Mouse (Mus musculus) T-cell, adult 2 months (primary cell): ENCODE data around the gene B4galt2.
A peak's percentile ranks its signal among the peaks of the same experiment; 100 is the strongest.

Source experiments
- DNase-seq: peaks from one replicate; pipeline ENCODE4 v3.0.0; 2022; ENCODE audit warnings: low spot score

B4galt2 gene

GRCm38 (mm10) chr4:117835531-117836111 lies 47.7 kb downstream of the B4galt2 start:
- DNase-seq: peak; percentile 41

- DNase-seq: peak; percentile 28
Observed at GRCm38 (mm10) chr4:117834845-117835530, 48.3 kb downstream of the B4galt2 start.

DNA sequence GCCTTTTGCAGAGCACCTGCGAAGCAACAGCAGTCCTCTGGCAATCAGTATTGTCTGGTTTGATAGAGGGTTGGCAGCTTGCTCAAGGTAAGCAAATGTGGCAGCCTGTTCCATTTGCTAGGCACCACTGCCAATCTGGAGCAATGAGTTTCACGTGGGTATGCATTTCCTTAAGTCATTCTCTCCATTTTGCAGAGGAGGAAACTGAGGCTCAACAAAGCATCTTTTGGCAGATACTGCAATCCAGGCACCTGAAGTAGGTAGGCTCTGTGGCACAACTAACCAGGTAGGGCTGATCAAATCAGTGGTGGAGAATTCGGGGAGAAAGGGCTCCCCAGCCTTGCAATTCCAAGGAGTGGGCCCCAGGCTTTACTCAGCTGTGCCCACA lies 48.8 kb downstream of the B4galt2 start, which contains the start of gene Slc6a9:
Gene Slc6a9 (plus strand): TSS at position 50 of the 388 bp plus-strand sequence.
- no peak for DNase-seq

- DNase-seq: no peak
Observed at GRCm38 (mm10) chr4:117831920-117832691, 51.2 kb downstream of the B4galt2 start.

GRCm38 (mm10) chr4:117831499-117831898 lies 51.8 kb downstream of the B4galt2 start:
- DNase-seq: no peak

GRCm38 (mm10) chr4:117830801-117831200 lies 52.5 kb downstream of the B4galt2 start:
- DNase-seq: no peak

- DNase-seq: no peak
Observed at GRCm38 (mm10) chr4:117830124-117830551, 53.1 kb downstream of the B4galt2 start.

GRCm38 (mm10) chr4:117829260-117830123 lies 53.8 kb downstream of the B4galt2 start:
- no peak for DNase-seq

DNA sequence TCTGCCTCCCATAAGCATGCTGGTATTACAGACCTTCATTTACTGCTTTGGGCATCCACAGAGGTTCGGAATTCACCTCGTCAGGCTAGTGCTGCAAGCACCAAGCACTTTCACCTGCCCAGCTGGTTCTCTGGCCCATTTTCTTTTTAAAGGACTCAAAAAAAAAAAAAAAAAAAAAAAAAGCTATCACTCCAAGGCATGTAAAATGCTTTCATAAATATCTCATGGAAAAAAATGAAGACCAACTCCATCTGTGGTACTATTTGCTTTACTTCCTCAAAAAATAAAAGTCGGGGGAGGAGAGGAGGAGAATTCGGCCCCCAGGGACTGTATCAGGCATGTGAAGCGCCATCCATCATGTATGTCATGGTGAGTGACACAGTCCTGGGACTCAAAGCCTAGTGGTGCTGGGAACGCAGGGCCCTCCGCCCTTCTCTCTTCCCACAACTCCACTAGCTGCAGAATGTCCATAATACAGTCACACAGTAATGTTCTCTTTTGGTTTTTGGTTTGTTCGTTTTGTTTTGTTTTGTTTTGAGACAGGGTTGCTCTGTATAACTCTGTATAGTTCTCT lies 54.6 kb downstream of the B4galt2 start:
- DNase-seq: no peak
